Mouse (Mus musculus) liver, embryonic 14 days (tissue): Measurements from ENCODE around the gene Zfp987. TPM values are rescaled to one million over a fixed set of nuclear protein-coding genes. Genes with fewer than 3 reads are reported as not detected.

Experiments
- polyA plus RNA-seq: library from polyadenylated mRNA; depleted of rRNA; stranded (reverse); fragments of >200 nt; gene quantifications from 2 replicates; pipeline ENCODE4 v1.2.3, GENCODE M21; 2012; rRNA removed

Gene Zfp987
- 0.09 and 0.10 TPM in 2 replicates for polyA plus RNA-seq

GRCm38 (mm10) chr4:146096998-146097397 is at the start of gene Zfp987:
Zfp987 (plus strand) TSS chr4:146097298.

DNA sequence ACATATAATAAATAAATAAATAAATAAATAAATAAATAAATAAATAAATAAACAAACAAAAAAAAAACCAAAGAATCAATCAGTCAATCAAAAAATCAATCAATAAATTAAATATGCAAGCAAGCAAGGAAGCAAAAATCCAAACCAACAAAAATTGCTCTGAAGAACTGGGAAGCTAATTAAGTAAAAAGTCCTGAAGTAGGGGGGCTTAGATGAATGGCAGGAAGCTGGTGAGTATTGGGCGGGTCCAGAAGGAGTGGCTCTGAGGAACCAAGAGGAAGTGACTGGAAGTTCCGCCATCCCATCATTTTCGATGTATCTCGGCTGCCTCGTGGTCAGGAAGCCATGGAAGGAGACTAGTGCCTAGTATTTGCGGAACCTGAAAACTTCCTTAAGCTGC is 59.4 kb downstream of the Zfp987 start, which contains the start of gene Zfp600:
Zfp600 (plus strand) TSS at position 301 of the 400 bp plus-strand sequence.

Other genes starting within 250 kb of the Zfp987 start
- not detected in 2 replicates for gene Zfp986, start 228.5 kb upstream of the Zfp987 start, polyA plus RNA-seq
- not detected in 2 replicates for gene Zfp600, start 59.5 kb downstream of the Zfp987 start, polyA plus RNA-seq